Mouse (Mus musculus): ENCODE results near the gene Xntrpc.

DNA sequence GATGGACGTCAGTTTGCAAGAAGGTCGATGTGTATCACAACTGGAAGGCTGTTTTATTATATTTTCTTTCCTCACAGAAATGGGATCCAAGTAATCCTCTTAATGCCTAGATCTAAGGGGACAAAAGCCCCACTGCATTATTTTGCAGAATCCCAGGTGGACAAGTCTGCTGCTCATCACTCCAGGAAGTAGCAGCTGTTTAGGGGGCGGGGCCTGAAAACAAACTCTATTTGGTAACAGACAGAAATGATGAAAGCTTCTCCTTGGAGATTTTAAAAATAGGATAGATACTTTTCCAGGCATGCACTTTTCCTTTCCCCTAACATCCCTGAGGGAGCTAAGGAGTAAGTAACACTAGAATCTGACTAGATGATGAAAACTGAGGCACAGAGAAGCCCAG lies 28.2 kb upstream of the Xntrpc start:
- TF ChIP-seq ZNF384 (IDR thresholded peaks at IDR 0.05; ENCODE audit: low read depth, low read length) (no peak), CHD2 (IDR thresholded peaks at IDR 0.05; ENCODE audit: low read depth, low read length) (no peak)

All from ES-E14 (cell line).